ENCODE assay signal across 11 mouse cellular contexts in genomic region chr5:116442697-116443458, GRCm38 (mm10). TPM values are rescaled to one million over a fixed set of nuclear protein-coding genes. Genes with fewer than 3 reads are reported as not detected.
DNase-seq lines count a peak whose midpoint lies in the region; ATAC-seq and TF ChIP-seq lines count a peak whose summit lies in the region.
"Had no signal": no experiment of that assay in that cellular context is flagged by ENCODE, and none has a peak within 500 bp of the region (broad histone marks: within the 10 kb centered on the region; RNA-seq: fewer than 3 reads in every experiment).

No protein-coding gene starts in this region.

- H3K9ac ChIP-seq in liver, adult 2 months (ENCODE audit: low read depth, low read length): no peak overlapping the region
- H3K9ac ChIP-seq in liver, embryonic 12.5 days: no peak overlapping the region
- H3K9ac ChIP-seq in stomach, postnatal 0 days (ENCODE audit: low read length): no peak overlapping the region
- H3K9ac ChIP-seq: limb, embryonic 13.5 days had no signal

- no peaks in the 10 kb centered on the region for H3K9me3 ChIP-seq in liver, embryonic 12.5 days (replicated peaks)
- no peaks in the 10 kb centered on the region for H3K9me3 ChIP-seq in stomach, postnatal 0 days (ENCODE audit: control insufficient read depth, low read length)
- H3K9me3 ChIP-seq: limb, embryonic 13.5 days had no signal

- TF ChIP-seq POLR2A in liver, adult 2 months (IDR thresholded peaks at IDR 0.05; ENCODE audit: extremely low read depth, insufficient read depth, low read length): no peak

- WGBS in liver, adult 2 months: 60% methylated on average over 7 of the region's 7 CpGs
- 50% methylated on average over 7 of the region's 7 CpGs for WGBS in liver, embryonic 12.5 days (ENCODE audit: insufficient replicate concordance)
- WGBS in stomach, postnatal 0 days: 72% methylated on average over 7 of the region's 7 CpGs

- DNase-seq in cerebellum, adult 11-12 months: peak; percentile 68
- DNase-seq in cerebellum, adult 11 months: no peak
- no peak for DNase-seq in liver, adult 2 months (ENCODE audit: extremely low read depth, low read depth, low spot score)
- DNase-seq in layer of hippocampus, adult 9-11 months: peak; percentile 85
- DNase-seq in right cerebral cortex, postnatal 14 days: peak; percentile 22
- DNase-seq in embryo, embryonic 10.5 days (ENCODE audit: low spot score): no peak
- DNase-seq in stomach, postnatal 0 days (ENCODE audit: low spot score): no peak
- DNase-seq: lung, postnatal 36 days had no signal

- H3K27ac ChIP-seq in liver, adult 2 months (replicated peaks; ENCODE audit: insufficient read depth, low read depth, low read length): peak overlapping the region; percentile 60
- H3K27ac ChIP-seq in liver, embryonic 12.5 days: no peak overlapping the region
- no peak overlapping the region for H3K27ac ChIP-seq in stomach, postnatal 0 days (replicated peaks)
- H3K27ac ChIP-seq: limb, embryonic 13.5 days had no signal

- peaks cover 18% of the 10 kb centered on the region for H3K4me1 ChIP-seq in liver, adult 2 months (ENCODE audit: control insufficient read depth, insufficient read depth, low read length)
- no peaks in the 10 kb centered on the region; the same call in 1 of the 2 replicates for H3K4me1 ChIP-seq in liver, embryonic 12.5 days
- no peaks in the 10 kb centered on the region for H3K4me1 ChIP-seq in stomach, postnatal 0 days (replicated peaks; ENCODE audit: control insufficient read depth, insufficient read depth)

- no peaks in the 10 kb centered on the region for H3K27me3 ChIP-seq in liver, adult 2 months (ENCODE audit: control insufficient read depth, insufficient read depth, low read length)
- peaks cover 30% of the 10 kb centered on the region; the same call in 1 of the 2 replicates for H3K27me3 ChIP-seq in liver, embryonic 12.5 days (replicated peaks)
- H3K27me3 ChIP-seq in stomach, postnatal 0 days (ENCODE audit: control insufficient read depth, insufficient read depth, low read length): no peaks in the 10 kb centered on the region

- H3K4me3 ChIP-seq in liver, adult 2 months (ENCODE audit: insufficient read depth, low read depth, low read length): no peak overlapping the region
- H3K4me3 ChIP-seq in liver, embryonic 12.5 days: no peak overlapping the region
- no peak overlapping the region for H3K4me3 ChIP-seq in stomach, postnatal 0 days (ENCODE audit: low read depth, low read length)
- H3K4me3 ChIP-seq: limb, embryonic 13.5 days had no signal

- ATAC-seq in liver, embryonic 12.5 days: no peak
- no peak for ATAC-seq in stomach, postnatal 0 days (ENCODE audit: low FRiP score, low TSS enrichment)

- no peak for TF ChIP-seq EP300 in stomach, postnatal 0 days (optimal IDR thresholded peaks at IDR 0.05)

- H3K36me3 ChIP-seq in liver, adult 2 months (ENCODE audit: control insufficient read depth, insufficient read depth, low read length): no peaks in the 10 kb centered on the region
- H3K36me3 ChIP-seq in liver, embryonic 12.5 days: no peaks in the 10 kb centered on the region
- no peaks in the 10 kb centered on the region for H3K36me3 ChIP-seq in stomach, postnatal 0 days (ENCODE audit: control insufficient read depth, insufficient read depth, low read length)
- H3K36me3 ChIP-seq: G1E; limb, embryonic 13.5 days had no signal

- H3K4me2 ChIP-seq in liver, embryonic 12.5 days: no peak overlapping the region
- no peak overlapping the region for H3K4me2 ChIP-seq in stomach, postnatal 0 days (replicated peaks; ENCODE audit: low read depth)
- H3K4me2 ChIP-seq: limb, embryonic 13.5 days had no signal

- TF ChIP-seq CTCF in liver, adult 2 months (IDR thresholded peaks at IDR 0.05; ENCODE audit: low read depth, low read length): no peak
- TF ChIP-seq CTCF in stomach, postnatal 0 days (IDR thresholded peaks at IDR 0.05; ENCODE audit: low read depth): no peak

- H3K79me2 ChIP-seq in liver, adult 2 months (ENCODE audit: control insufficient read depth, insufficient read depth, low read length): no peaks in the 10 kb centered on the region

RNA-seq across cellular contexts. Expression of gene Hspb8, which starts 20.2 kb away (rescaled TPM):
- total RNA-seq in liver, adult 2 months (2014; rRNA removed): 149 and 164 TPM in 2 replicates
- 216 and 232 TPM in 2 replicates for polyA plus RNA-seq in liver, adult 2 months (2012; rRNA removed)
- 1.2 and 1.5 TPM in 2 replicates for polyA plus RNA-seq in liver, embryonic 12.5 days (2016; fragmentation: Nextera tagmentation; extraction: Ambion mirVana)
- 28.9 and 29.0 TPM in 2 replicates for polyA plus RNA-seq in stomach, postnatal 0 days (2015; fragmentation: Nextera tagmentation; extraction: Ambion mirVana)
- polyA plus RNA-seq: G1E had no signal

Comparison
In these comparisons a context has a peak if more than half of its experiments do, and no peak if none do; other contexts are left out.
1. DNase-seq: peak in cerebellum, adult 11-12 months (single experiment), layer of hippocampus, adult 9-11 months (single experiment) and right cerebral cortex, postnatal 14 days (single experiment); none in cerebellum, adult 11 months (single experiment), liver, adult 2 months (single experiment), embryo, embryonic 10.5 days (single experiment) and stomach, postnatal 0 days (single experiment).
2. RNA of gene Hspb8, which starts 20.2 kb away (polyA plus RNA-seq): 216 to 232 TPM in liver, adult 2 months and 28.9 to 29.0 TPM in stomach, postnatal 0 days; 1.2 to 1.5 TPM in liver, embryonic 12.5 days; every median in the first group is over 10 times any median in the second.